Mouse (Mus musculus) layer of hippocampus, postnatal 14 days (tissue): ENCODE results near the gene Hrh1. TPM values are rescaled to one million over a fixed set of nuclear protein-coding genes. Genes with fewer than 3 reads are reported as not detected.

Experiments
- DNase-seq, 2 experiments: peaks; one replicate each; pipeline ENCODE4 v3.0.0; 2021 to 2022; ENCODE audit warnings: low spot score in 2 of 2, mixed read lengths in 1 of 2
- total RNA-seq, 2 experiments: library from RNA; stranded (reverse); gene quantifications; 2 replicates each; pipeline ENCODE4 v1.2.3; 2021

Gene Hrh1
- total RNA-seq, 2 experiments from 2014 or later, result 3.7 to 4.2 TPM

GRCm38 (mm10) chr6:114404774-114405468 is 7.2 kb downstream of the Hrh1 start:
- DNase-seq, result peak in 1 of 2 experiments; percentile 64

GRCm38 (mm10) chr6:114406634-114407033 is 8.9 kb downstream of the Hrh1 start:
- DNase-seq, result no peak

- no peak for DNase-seq
Measured at GRCm38 (mm10) chr6:114407049-114407448, 9.3 kb downstream of the Hrh1 start.

GRCm38 (mm10) chr6:114408278-114408677 is 10.5 kb downstream of the Hrh1 start:
- DNase-seq, result no peak

- DNase-seq, result no peak
Measured at GRCm38 (mm10) chr6:114411913-114412312, 14.2 kb downstream of the Hrh1 start.

- no peak for DNase-seq
Measured at GRCm38 (mm10) chr6:114414510-114414909, 16.8 kb downstream of the Hrh1 start.

- DNase-seq, result no peak
Measured at GRCm38 (mm10) chr6:114418037-114418436, 20.3 kb downstream of the Hrh1 start.

GRCm38 (mm10) chr6:114421061-114421460 is 23.3 kb downstream of the Hrh1 start:
- no peak for DNase-seq

- DNase-seq, result no peak
Measured at GRCm38 (mm10) chr6:114423051-114423676, 25.4 kb downstream of the Hrh1 start.

- DNase-seq, result no peak
Measured at GRCm38 (mm10) chr6:114425343-114425742, 27.6 kb downstream of the Hrh1 start.

GRCm38 (mm10) chr6:114427641-114428040 is 29.9 kb downstream of the Hrh1 start:
- no peak for DNase-seq

GRCm38 (mm10) chr6:114428831-114429230 is 31.1 kb downstream of the Hrh1 start:
- DNase-seq, result no peak

- no peak for DNase-seq
Measured at GRCm38 (mm10) chr6:114432591-114432990, 34.9 kb downstream of the Hrh1 start.

- no peak for DNase-seq
Measured at GRCm38 (mm10) chr6:114434524-114434923, 36.8 kb downstream of the Hrh1 start.

- DNase-seq, result no peak
Measured at GRCm38 (mm10) chr6:114440302-114440701, 42.6 kb downstream of the Hrh1 start.

GRCm38 (mm10) chr6:114440788-114441453 is 43.2 kb downstream of the Hrh1 start:
- no peak for DNase-seq

- DNase-seq, result no peak
Measured at GRCm38 (mm10) chr6:114444247-114444844, 46.6 kb downstream of the Hrh1 start.

- DNase-seq, result no peak
Measured at GRCm38 (mm10) chr6:114444976-114445375, 47.2 kb downstream of the Hrh1 start.

GRCm38 (mm10) chr6:114448888-114449287 is 51.2 kb downstream of the Hrh1 start:
- peak; percentile 51 to 66 for DNase-seq

- no peak for DNase-seq
Measured at GRCm38 (mm10) chr6:114455267-114455666, 57.5 kb downstream of the Hrh1 start.

GRCm38 (mm10) chr6:114456255-114457042 is 58.7 kb downstream of the Hrh1 start:
- no peak for DNase-seq
